Mouse (Mus musculus): ENCODE results near the gene Psen2. TPM values are rescaled to one million over a fixed set of nuclear protein-coding genes. Genes with fewer than 3 reads are reported as not detected.

Psen2 gene
- polyA plus RNA-seq, 1 experiment from 2014 or later = 22.6 TPM

DNA sequence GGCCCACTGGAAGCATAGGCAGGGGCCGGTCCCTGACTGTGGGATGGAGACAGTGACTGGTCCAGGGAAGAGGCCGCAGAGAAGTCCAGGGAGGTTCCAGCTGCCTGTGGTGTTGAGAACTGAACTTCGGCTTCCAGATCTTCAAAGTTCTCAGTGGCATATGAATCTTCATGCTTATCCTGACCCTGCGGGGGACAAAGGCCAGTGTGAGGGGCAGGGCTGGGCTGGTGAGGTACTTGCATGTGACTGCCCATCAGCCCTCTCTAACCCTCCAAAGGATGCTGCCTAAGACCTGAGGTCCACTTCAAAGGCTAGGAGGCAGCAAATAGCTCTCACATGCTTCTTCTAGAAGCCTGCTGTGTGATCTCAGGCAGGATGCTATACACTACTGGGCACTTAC lies 84.1 kb downstream of the Psen2 start:
- peaks cover 23% of the 10 kb centered on the region for H3K4me1 ChIP-seq (ENCODE audit: control insufficient read depth, insufficient read depth, low read length)
- no peak overlapping the region; the same call in 1 of the 2 replicates for H3K9ac ChIP-seq (ENCODE audit: low read depth, low read length)
- H3K27me3 ChIP-seq (replicated peaks; ENCODE audit: control insufficient read depth, insufficient read depth, low read length) = no peaks in the 10 kb centered on the region
- whole genome bisulfite sequencing = 96% methylated on average over 4 of the region's 4 CpGs
- no peak overlapping the region for H3K27ac ChIP-seq (ENCODE audit: low read length)
- no peaks in the 10 kb centered on the region for H3K36me3 ChIP-seq (ENCODE audit: control insufficient read depth, insufficient read depth, low read length)
- ATAC-seq = no peak
- no peaks in the 10 kb centered on the region for H3K9me3 ChIP-seq (ENCODE audit: control insufficient read depth, low read length)
- no peak overlapping the region for H3K4me3 ChIP-seq (ENCODE audit: low read length)
- H3K4me2 ChIP-seq (ENCODE audit: low read depth, low read length) = no peak overlapping the region

DNA sequence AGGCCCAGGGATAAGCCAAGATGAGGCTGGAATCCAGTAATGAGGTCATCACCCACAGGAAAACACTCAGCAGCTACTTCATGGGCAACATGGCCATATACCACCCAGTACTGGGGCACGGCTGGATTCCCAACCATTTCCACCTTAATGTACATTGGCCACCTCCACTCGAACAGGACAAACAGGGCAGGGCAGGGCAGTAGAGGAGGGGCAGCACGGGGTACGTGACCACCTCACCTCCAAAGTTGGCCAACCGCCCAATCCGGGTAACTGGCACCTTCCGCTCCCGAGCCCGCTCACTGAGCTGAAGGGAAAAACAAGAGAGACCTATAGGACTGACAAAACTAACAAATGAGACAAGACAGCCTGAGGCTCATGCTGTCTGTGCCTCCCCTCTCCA lies 84.9 kb downstream of the Psen2 start:
- WGBS = 87% methylated on average over 9 of the region's 9 CpGs
- H3K27me3 ChIP-seq (replicated peaks; ENCODE audit: control insufficient read depth, insufficient read depth, low read length) = no peaks in the 10 kb centered on the region
- 0 out of 2 replicates have a peak overlapping the region, but pooled peaks have one; percentile 10 for H3K9ac ChIP-seq (ENCODE audit: low read depth, low read length)
- H3K9me3 ChIP-seq (ENCODE audit: control insufficient read depth, low read length) = no peaks in the 10 kb centered on the region
- H3K4me1 ChIP-seq (ENCODE audit: control insufficient read depth, insufficient read depth, low read length) = peaks cover 23% of the 10 kb centered on the region
- no peak for ATAC-seq
- no peaks in the 10 kb centered on the region for H3K36me3 ChIP-seq (ENCODE audit: control insufficient read depth, insufficient read depth, low read length)
- no peak overlapping the region for H3K4me2 ChIP-seq (ENCODE audit: low read depth, low read length)
- no peak overlapping the region for H3K27ac ChIP-seq (ENCODE audit: low read length)
- H3K4me3 ChIP-seq (ENCODE audit: low read length) = no peak overlapping the region

Other genes with a start within 250 kb of the Psen2 start
- gene Coq8a, start 63.8 kb downstream of the Psen2 start, polyA plus RNA-seq (2015; fragmentation: Nextera tagmentation; extraction: Ambion mirVana) = 24.8 and 30.4 TPM in 2 replicates
- gene Itpkb, start 67.0 kb upstream of the Psen2 start, polyA plus RNA-seq (2015; fragmentation: Nextera tagmentation; extraction: Ambion mirVana) = 5.1 TPM in 2 replicates
- gene Stum, start 220.1 kb upstream of the Psen2 start, polyA plus RNA-seq (2015; fragmentation: Nextera tagmentation; extraction: Ambion mirVana) = 1.2 and 1.4 TPM in 2 replicates

Data from intestine, embryonic 16.5 days (tissue).